Mouse (Mus musculus) macrophage (primary cell): ENCODE data around the gene Ccdc141. TPM values are rescaled to one million over a fixed set of nuclear protein-coding genes. Genes with fewer than 3 reads are reported as not detected.

ENCODE experiments used
- H3K27ac ChIP-seq: fragments of 350-480 bp; formaldehyde crosslinking; 2 replicates; pipeline ENCODE4 v1.9.0; 2021
- H3K36me3 ChIP-seq: fragments of 350-480 bp; formaldehyde crosslinking; 2 replicates; pipeline ENCODE4 v1.9.0; 2021; ENCODE audit errors: inconsistent target
- H3K4me3 ChIP-seq: fragments of 350-480 bp; formaldehyde crosslinking; 2 replicates; pipeline ENCODE4 v1.9.0; 2021; ENCODE audit errors: inconsistent target
- H3K79me2 ChIP-seq: fragments of 350-480 bp; formaldehyde crosslinking; 2 replicates; pipeline ENCODE4 v1.9.0; 2021; ENCODE audit errors: inconsistent target
- WGBS: methylation state at CpG from one replicate; pipeline ENCODE4 v1.1.7; 2026; ENCODE audit warnings: inconsistent platforms; ENCODE audit not compliant: missing documents; 5-methylcytosine and 5-hydroxymethylcytosine counted together
- polyA plus RNA-seq: library from polyadenylated mRNA; stranded (reverse); fragments of 250-400 nt; gene quantifications from 3 replicates; pipeline ENCODE4 v1.2.4, GENCODE M21; 2018; ENCODE audit warnings: inconsistent platforms

Gene Ccdc141
- polyA plus RNA-seq, 1 experiment from 2014 or later: 0.01 TPM

DNA sequence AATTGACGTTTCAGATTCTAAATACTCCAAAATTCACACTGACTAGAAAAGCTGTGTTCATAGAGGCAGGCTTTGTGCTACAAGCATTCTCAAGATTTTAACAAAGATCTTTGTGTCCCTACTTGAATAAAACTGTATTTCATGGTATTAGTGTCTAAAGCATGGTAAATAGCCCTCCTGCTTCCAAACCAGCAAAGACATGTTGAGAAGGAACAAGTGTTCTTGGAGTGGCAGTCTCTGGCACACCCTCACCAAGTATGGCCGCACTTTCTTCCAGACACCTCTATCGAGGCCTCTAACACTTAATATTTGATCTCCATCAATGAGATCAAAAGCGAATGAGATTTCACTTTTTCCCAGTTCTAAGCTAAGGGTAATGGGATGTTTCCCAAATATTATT, 78.7 kb downstream of the Ccdc141 start:
- Histone ChIP-seq H3K79me2 (no peaks in the 10 kb centered on the region), H3K27ac (no peak overlapping the region), H3K36me3 (no peaks in the 10 kb centered on the region), H3K4me3 (no peak overlapping the region)
- WGBS: 75% methylated on average over 4 of the region's 4 CpGs

DNA sequence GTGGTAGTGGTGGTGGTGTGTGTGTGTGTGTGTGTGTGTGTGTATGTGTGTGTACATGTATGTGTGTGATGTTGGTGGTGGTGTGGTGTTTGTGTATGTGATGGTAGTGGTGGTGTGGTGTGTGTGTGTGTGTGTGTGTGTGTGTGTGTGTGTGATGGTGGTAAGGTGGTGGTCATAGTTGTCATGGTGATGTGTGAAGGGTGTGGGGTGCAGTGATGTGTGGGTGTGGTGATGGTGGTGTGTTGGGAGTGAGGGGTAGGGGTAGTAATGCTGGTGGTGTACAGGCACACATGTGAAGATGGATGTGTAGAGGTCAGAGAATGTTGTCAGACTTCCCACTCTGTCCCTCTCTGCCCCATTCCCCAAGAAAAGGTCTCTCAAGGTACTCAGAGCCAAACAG, 85.1 kb downstream of the Ccdc141 start:
- H3K27ac ChIP-seq: no peak overlapping the region
- no peak overlapping the region for H3K4me3 ChIP-seq
- no peaks in the 10 kb centered on the region for H3K79me2 ChIP-seq
- no peaks in the 10 kb centered on the region for H3K36me3 ChIP-seq

DNA sequence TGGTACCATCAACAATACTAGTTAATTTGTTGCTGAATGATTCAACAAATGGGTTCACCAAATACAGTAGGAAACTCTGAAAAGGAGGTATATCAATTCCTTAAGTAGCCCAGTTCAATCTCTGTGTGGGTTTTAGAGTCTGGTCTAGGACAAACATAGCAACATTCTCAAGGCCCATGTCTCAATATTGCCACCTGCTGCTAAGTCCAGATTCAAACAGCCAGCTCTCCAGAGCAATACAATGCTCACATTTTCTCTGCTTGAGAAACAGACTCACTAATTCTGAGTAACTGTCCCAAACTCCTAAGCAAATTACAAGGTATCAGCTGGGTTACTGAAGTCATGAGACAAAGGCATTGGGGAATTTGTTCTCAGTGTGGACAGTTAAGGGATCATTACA, 85.8 kb downstream of the Ccdc141 start:
- Histone ChIP-seq H3K4me3 (no peak overlapping the region), H3K27ac (no peak overlapping the region), H3K79me2 (no peaks in the 10 kb centered on the region), H3K36me3 (no peaks in the 10 kb centered on the region)

DNA sequence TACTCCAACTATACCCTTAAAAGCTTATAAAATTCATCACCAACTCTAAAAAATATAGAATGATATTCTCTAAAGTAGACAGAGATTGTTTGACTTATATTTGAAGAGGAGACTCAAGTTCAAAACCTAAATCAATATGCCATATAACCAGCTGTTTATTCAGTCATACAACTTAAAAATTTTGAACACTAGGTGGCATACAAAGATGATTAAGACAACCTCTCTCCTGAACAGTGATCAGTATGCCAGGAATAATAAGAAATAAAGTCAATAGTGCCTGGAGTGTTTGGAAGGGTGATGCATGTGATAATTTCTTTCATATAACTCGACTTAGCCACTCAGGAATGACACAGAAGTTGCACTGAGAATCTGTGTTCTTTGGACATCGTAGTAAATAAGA, 89.3 kb downstream of the Ccdc141 start:
- Histone ChIP-seq H3K27ac (no peak overlapping the region), H3K4me3 (no peak overlapping the region), H3K79me2 (no peaks in the 10 kb centered on the region), H3K36me3 (no peaks in the 10 kb centered on the region)
- WGBS: 73% methylated on average over 1 of the region's 2 CpGs

DNA sequence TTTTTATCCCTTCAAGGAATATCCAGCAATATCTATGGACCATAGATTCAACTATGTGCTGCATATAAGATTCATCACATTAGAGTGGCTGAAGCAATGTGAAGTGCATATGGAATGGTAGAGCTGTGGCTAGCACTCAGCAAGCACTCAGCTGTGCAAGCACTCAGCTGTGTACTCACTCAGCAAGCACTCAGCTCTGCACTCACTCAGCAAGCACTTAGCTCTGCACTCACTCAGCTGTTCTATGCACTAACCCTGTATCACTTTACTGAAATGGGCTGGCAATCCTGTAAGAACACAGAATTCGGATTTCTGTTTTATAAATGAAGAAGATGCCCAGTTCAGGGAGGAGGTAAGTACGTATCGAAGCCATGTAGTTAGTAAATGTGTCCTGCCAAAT, 89.8 kb downstream of the Ccdc141 start:
- H3K79me2 ChIP-seq: no peaks in the 10 kb centered on the region
- 91% methylated on average over 3 of the region's 3 CpGs for WGBS
- H3K4me3 ChIP-seq: no peak overlapping the region
- no peaks in the 10 kb centered on the region for H3K36me3 ChIP-seq
- no peak overlapping the region for H3K27ac ChIP-seq

DNA sequence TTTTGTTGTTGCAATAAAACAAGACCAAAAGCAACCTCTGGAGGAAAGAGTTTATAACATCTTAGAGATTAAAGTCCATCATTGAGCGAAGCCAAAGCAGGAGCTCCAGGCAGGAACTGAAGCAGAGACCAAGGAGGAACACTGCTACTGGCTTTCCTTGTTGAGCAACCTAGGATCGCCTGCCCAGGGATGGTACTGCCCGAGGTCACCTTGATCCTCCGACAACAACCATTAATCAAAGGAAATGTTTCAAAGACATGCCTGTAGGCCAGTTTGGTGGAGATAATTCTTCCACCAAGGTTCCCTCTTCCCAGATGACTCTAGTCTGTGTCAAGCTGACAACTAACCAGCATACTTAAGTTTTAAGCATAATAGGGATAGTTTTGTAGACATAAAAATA, 91.7 kb downstream of the Ccdc141 start:
- H3K79me2 ChIP-seq: no peaks in the 10 kb centered on the region
- no peak overlapping the region for H3K4me3 ChIP-seq
- 91% methylated on average over 4 of the region's 4 CpGs for WGBS
- no peaks in the 10 kb centered on the region for H3K36me3 ChIP-seq
- no peak overlapping the region for H3K27ac ChIP-seq

DNA sequence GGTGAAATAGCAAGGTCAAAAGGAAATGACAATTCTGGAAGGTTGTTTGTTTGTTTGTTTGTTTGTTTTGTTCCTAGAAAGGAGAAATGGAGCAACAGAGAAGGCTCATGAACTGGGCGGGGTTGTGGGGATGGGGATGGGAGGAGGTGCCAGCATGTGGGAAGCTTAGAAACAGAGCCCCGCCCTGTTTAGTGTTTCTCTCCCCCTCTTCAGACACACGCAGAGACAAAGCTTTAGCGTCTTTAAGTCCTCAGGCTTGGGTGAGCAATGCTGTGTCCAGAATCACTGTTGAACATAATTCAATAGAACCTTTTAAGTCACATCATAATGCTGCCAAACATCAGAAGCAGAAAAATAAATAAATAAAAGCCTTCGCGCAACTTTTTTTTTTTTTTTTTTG, 96.1 kb downstream of the Ccdc141 start:
- no peaks in the 10 kb centered on the region for H3K79me2 ChIP-seq
- no peak overlapping the region for H3K27ac ChIP-seq
- 77% methylated on average over 6 of the region's 6 CpGs for WGBS
- no peak overlapping the region for H3K4me3 ChIP-seq
- no peaks in the 10 kb centered on the region for H3K36me3 ChIP-seq

DNA sequence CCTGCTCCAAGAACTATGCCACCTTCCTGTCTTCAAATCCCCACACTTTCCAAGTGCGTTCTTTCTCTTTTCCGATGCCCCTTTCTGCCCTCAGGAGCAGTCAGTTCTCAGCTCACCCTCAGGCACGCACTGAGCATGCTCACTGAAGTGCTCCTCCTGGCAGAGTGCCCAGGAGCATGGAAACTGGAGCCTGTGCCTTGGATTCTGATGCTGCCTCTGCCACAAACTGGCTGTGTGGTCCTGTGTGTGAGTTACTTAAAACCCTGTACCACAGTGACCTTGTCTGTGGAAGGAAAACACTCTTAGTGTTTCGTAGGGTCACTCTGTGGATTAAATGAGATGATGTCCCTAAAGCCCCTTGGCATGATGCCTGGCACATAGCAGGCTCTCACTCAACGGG, 96.5 kb downstream of the Ccdc141 start:
- Histone ChIP-seq H3K36me3 (no peaks in the 10 kb centered on the region), H3K4me3 (no peak overlapping the region), H3K27ac (no peak overlapping the region), H3K79me2 (no peaks in the 10 kb centered on the region)
- 82% methylated on average over 5 of the region's 5 CpGs for WGBS

DNA sequence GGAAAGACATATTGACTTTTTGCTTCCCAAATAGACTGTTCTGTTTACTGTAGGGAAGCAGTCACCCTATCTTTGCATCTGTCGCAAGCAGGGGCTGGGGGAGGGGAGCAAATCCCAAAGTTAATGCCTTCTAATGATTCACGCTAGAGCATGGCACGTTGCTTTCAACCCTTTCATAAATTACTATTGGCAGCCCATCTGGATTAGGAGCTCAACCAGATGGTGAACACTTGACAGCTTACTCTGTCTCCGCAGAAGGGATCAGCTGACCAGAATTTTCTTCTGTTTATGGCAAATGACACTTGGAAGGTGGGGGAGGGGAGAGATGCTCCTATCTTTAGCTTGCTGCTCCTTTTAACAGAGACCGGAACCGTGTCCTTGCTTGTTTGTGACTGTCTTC, 105.1 kb downstream of the Ccdc141 start:
- WGBS: 83% methylated on average over 6 of the region's 6 CpGs
- Histone ChIP-seq H3K36me3 (no peaks in the 10 kb centered on the region), H3K4me3 (no peak overlapping the region), H3K27ac (no peak overlapping the region), H3K79me2 (no peaks in the 10 kb centered on the region)

DNA sequence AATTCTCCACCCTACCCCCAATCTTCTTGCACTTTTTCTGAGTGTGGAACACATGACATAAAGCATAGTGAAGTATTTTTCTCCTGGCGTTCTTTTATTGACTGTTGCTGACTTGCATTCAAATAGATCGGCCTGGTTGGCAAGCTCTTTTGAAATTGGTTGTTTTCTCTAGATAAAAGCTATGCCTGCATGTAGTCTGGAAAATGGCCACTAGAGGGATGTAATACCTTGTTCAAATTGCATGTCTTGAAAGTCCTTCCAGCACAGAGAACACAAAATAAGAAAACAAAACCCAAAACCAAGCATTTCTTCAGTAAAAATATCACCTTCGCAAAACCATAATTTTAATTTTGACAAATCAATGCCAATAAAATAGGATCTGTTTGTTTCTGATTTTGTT, 108.6 kb downstream of the Ccdc141 start:
- Histone ChIP-seq H3K79me2 (no peaks in the 10 kb centered on the region), H3K36me3 (no peaks in the 10 kb centered on the region), H3K4me3 (no peak overlapping the region), H3K27ac (no peak overlapping the region)
- WGBS: 62% methylated on average over 3 of the region's 3 CpGs

DNA sequence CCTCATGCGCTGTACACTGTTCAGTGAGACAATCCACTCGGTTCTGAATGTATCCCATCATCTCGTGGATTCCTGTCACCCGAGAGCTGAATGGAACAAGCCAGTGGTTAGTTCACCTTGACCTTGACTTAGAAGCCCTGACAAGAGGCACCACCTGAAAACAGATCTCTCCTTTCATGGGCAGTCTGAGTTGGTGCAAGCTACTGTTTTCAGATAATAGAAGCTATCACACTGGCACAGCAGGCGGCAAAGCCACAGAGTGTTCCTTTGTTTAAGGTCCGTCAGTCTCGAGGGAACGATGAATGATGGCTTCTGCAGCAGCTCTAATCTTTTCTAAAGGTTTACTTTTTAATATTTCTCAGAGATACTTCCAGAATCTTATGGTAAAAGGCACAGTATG, 110.8 kb downstream of the Ccdc141 start:
- H3K79me2 ChIP-seq: no peaks in the 10 kb centered on the region
- 74% methylated on average over 8 of the region's 8 CpGs for WGBS
- no peaks in the 10 kb centered on the region for H3K36me3 ChIP-seq
- H3K27ac ChIP-seq: no peak overlapping the region
- H3K4me3 ChIP-seq: no peak overlapping the region

DNA sequence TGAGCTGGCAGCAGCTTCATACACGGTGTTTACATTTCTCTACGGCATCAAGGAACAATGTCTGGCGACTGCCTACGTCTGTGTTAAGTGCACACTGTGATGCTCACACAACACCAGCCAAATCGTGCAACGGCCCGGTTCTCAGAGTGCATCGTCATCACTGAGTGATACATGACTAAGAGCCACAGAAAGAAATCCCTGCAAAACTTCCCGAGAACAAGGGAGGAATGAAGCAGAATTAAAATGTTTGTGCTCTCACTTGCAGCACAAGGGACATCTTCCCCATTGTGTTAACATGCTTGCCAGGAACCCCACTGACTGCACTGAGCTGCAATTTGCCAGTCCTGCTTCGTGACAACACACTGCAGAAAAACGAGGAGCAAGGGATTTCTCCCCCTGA, 114.1 kb downstream of the Ccdc141 start:
- WGBS: 86% methylated on average over 11 of the region's 11 CpGs
- H3K4me3 ChIP-seq: no peak overlapping the region
- H3K27ac ChIP-seq: no peak overlapping the region
- no peaks in the 10 kb centered on the region for H3K36me3 ChIP-seq
- no peaks in the 10 kb centered on the region for H3K79me2 ChIP-seq

DNA sequence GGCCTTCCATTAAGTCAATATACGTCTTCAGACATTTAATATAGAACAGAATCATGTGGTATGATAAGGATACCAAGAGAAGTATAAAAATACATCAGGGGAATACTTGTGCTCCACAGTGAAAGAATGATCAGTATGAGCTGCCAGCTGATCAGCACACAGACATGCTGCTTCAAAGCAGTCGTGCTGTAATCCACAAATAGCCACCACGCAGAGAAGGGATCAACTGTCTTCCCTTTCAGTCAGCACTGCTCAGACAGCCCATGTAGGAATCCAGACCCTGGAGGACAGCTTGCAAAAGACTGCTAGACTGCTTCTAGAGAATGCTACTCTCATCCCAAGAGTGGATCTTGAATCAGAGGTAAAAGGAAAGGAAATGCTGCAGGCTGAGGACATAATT, 127.5 kb downstream of the Ccdc141 start:
- WGBS: 88% methylated on average over 3 of the region's 3 CpGs
- no peak overlapping the region for H3K27ac ChIP-seq
- no peaks in the 10 kb centered on the region for H3K79me2 ChIP-seq
- H3K4me3 ChIP-seq: no peak overlapping the region
- H3K36me3 ChIP-seq: no peaks in the 10 kb centered on the region

DNA sequence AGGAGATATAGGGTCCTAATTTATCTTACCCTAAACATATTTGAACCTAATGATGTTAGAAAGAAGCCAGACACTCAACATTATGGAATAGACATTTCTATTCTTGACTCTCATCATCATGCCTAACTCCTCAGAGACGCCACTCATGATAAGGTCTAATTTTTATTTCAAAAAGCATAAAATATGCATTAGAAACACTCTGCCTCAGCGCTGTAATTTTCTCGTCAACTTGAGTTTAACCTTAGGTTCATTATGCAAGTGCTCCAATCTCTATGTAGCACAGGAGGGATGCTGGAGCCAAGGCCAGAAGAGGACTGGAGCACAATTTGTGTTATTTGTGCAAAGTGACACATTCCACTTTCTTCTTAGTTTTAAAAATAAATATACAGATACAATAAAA, 130.8 kb downstream of the Ccdc141 start:
- Histone ChIP-seq H3K36me3 (no peaks in the 10 kb centered on the region), H3K79me2 (no peaks in the 10 kb centered on the region), H3K27ac (no peak overlapping the region), H3K4me3 (no peak overlapping the region)
- 87% methylated on average over 3 of the region's 3 CpGs for WGBS

DNA sequence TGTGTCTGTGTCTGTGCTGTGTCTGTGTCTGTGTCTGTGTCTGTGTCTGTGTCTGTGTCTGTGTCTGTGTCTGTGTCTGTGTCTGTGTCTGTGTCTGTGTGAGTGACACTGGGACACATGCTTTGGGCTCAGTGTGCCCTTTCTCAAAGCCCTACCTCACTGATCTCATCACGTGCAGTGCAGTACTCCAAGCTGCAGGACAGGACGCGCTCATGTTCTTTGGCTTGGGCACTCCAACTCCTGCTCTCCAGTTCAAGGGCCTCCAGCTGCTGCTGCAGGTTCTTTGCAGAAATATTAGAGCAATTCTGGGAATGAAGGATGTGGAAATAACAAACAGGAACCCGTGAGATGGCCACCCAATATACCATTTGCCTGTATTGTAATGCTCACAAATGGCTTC, 131.2 kb downstream of the Ccdc141 start:
- H3K4me3 ChIP-seq: no peak overlapping the region
- H3K36me3 ChIP-seq: no peaks in the 10 kb centered on the region
- 90% methylated on average over 4 of the region's 4 CpGs for WGBS
- no peaks in the 10 kb centered on the region for H3K79me2 ChIP-seq
- H3K27ac ChIP-seq: no peak overlapping the region

DNA sequence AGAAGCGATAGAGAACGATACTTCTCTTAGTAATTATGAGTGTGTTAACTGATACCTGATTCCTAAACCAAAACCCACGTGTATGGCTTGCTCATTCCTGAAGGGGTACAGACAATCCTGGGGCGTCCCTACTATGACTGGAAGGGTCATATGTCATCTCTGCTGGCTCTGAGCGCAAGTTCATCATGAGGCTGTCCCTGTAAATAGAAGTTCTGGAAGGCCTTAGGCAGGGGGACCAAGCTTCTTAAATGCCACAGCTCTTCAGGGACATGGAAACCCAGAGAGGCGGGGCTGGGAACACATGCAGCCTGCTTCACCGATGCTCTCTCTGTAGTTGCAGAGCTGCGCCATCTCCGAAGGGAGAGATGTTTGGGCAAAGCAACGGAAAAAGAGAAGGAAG, 133.2 kb downstream of the Ccdc141 start:
- WGBS: 89% methylated on average over 10 of the region's 10 CpGs

DNA sequence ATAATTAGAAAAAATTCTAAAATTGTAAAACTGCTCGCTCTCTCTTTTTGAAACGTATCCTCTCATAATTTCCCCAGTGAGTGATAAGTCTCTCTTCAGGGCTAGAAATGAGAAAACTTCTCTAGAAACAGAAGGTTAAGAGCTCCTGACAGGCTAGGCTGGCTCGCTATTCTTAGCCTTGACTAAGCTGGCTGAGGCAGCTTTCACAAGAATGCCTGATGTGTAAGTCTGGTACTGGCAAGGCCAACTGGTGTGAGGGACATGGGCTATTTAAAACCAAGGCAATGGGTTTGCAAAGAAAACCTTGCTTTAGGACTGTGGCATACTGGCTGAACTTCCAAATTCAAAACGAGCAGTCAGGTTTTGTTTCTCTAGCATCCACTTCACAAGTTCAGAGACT, 136.3 kb downstream of the Ccdc141 start:
- 73% methylated on average over 4 of the region's 4 CpGs for WGBS
- no peak overlapping the region for H3K4me3 ChIP-seq
- no peaks in the 10 kb centered on the region for H3K79me2 ChIP-seq
- H3K36me3 ChIP-seq: no peaks in the 10 kb centered on the region
- H3K27ac ChIP-seq: no peak overlapping the region

More for the DNA sequence above, 133.2 kb downstream of the Ccdc141 start:
- no peak overlapping the region for H3K4me3 ChIP-seq
- H3K79me2 ChIP-seq: no peaks in the 10 kb centered on the region
- no peak overlapping the region for H3K27ac ChIP-seq
- no peaks in the 10 kb centered on the region for H3K36me3 ChIP-seq
